Mouse (Mus musculus) bone marrow, adult 2 months (tissue): Measurements from ENCODE around the gene Hira. TPM values are rescaled to one million over a fixed set of nuclear protein-coding genes. Genes with fewer than 3 reads are reported as not detected.
"Not testable (repeated sequence)": the region's sequence is repeated elsewhere in the genome, so short reads cannot be mapped to it uniquely, and the experiment has no call there.

Experiments
- H3K27ac ChIP-seq: fragments of 200-500 bp; 2 replicates; pipeline ENCODE4 v1.5.1; 2012; ENCODE audit warnings: low read depth, mild to moderate bottlenecking, control low read depth, inconsistent platforms, low read length; ENCODE audit not compliant: control insufficient read depth, poor library complexity, insufficient read depth
- H3K4me1 ChIP-seq: fragments of 200-500 bp; 2 replicates; pipeline ENCODE4 v1.6.1; 2011; ENCODE audit warnings: low read length; ENCODE audit not compliant: control insufficient read depth, insufficient read depth
- H3K4me3 ChIP-seq: fragments of 200-500 bp; replicated peaks from 2 replicates; pipeline ENCODE3; 2011; ENCODE audit warnings: mild to moderate bottlenecking, low read depth, low read length, control low read depth; ENCODE audit not compliant: control insufficient read depth
- CTCF ChIP-seq: fragments of 200-500 bp; IDR thresholded peaks from 2 replicates; pipeline ENCODE4 v1.5.1; 2011; ENCODE audit warnings: low read length, control low read depth; ENCODE audit not compliant: control insufficient read depth, insufficient read depth
- POLR2A ChIP-seq: fragments of 200-500 bp; IDR thresholded peaks from 2 replicates; pipeline ENCODE4 v1.6.1; 2011; ENCODE audit warnings: low read depth, mild to moderate bottlenecking, control low read depth, low read length, borderline replicate concordance; ENCODE audit not compliant: control insufficient read depth
- WGBS: fragments of 180-500 bp; shearing (Covaris S2); methylation state at CpG from one replicate; pipeline ENCODE4 v1.1.7; 2018; 5-methylcytosine and 5-hydroxymethylcytosine counted together
- polyA plus RNA-seq: library from polyadenylated mRNA; stranded (reverse); fragments of >200 nt; gene quantifications from 2 replicates; pipeline ENCODE4 v1.2.4, GENCODE M21; 2011; ENCODE audit warnings: low replicate concordance; ENCODE audit not compliant: missing spikeins, insufficient read depth, insufficient read length

Gene Hira
- polyA plus RNA-seq, 1 experiment: 30.9 TPM

DNA sequence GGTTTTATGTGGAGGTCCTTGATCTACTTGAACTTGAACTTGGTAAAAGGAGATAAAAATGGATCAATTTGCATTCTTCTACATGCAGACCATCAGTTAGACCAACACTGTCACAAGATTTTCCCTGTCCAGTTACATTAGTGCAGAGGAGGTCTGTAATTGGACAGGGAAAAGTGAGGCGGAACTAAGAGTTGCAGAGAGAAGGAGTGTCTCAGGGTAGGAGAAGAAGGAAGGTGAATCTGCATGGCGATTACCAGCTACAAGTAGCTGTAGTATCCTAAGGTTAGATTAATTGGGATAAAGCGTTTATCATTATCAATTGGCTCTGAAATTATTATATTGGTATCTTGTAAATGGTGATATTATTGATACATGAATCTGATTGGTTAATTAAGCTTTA lies 109.5 kb downstream of the Hira start:
- WGBS: 84% methylated on average over 3 of the region's 3 CpGs

DNA sequence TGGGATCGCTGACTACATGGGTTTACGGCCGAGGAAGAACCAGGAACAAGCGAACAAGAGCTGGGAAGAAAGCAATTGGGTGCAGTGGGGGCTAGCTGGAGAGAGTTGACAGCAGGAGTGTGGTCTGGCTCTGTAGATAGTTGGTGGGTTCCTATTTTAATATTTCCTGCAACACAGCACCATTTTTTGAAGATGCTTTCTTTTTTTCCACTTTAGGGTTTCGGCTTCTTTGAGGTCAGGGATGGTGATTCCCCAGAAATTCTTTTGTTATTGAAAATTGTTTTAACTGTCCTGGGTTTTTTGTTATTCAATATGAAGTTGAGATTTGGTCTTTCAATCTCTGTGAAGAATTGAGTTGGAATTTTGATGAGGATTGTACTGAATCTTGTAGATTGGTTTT lies 110.0 kb downstream of the Hira start:
- TF ChIP-seq POLR2A (no peak), CTCF (no peak)
- H3K4me1 ChIP-seq: no peaks in the 10 kb centered on the region
- WGBS: 81% methylated on average over 5 of the region's 5 CpGs

More for the DNA sequence above, 109.5 kb downstream of the Hira start:
- H3K27ac ChIP-seq: no peak overlapping the region
- TF ChIP-seq CTCF (no peak), POLR2A (no peak)
- no peaks in the 10 kb centered on the region for H3K4me1 ChIP-seq
- no peak overlapping the region for H3K4me3 ChIP-seq

DNA sequence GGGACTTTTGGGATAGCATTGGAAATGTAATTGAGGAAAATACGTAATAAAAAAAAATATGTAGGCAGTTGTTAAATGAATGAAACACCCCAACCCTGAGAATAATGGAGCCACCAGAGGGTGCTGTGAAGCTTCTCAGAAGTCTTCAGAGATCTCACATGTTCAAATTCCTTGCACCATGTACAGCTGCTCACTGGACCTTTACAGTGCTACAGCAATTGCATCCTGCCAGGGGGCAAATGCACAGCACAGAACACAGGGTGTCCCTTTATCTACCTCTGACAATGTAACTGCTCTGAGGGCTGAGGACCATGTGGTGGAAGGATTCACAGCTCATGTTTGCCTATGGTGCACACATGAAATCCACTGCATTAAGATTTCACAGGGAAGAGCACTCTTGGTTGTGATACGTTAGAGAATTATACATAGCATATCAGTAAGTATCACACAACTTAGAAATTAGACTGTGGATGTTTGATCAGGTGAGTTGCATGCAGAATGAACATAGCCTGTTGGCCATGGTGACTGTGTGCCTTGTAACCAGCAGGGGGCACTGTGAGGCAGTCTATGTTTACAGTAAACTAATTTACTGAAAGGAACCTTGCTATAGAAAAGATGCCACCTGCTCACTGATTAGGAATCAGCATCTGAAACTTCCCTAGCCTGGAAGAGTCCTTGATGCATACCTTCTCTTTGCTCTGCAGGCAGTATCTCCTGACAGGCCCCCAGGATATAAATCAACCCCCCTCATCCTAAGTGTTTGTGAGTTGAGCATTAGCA lies 126.0 kb downstream of the Hira start:
- H3K4me1 ChIP-seq, H3K4me3 ChIP-seq, H3K27ac ChIP-seq: not testable (repeated sequence)
- WGBS: 32% methylated on average over 2 of the region's 2 CpGs
- peak; percentile 57; the same call in 1 of the 2 replicates for TF ChIP-seq CTCF

More for the DNA sequence above, 110.0 kb downstream of the Hira start:
- Histone ChIP-seq H3K27ac (no peak overlapping the region), H3K4me3 (no peak overlapping the region)

DNA sequence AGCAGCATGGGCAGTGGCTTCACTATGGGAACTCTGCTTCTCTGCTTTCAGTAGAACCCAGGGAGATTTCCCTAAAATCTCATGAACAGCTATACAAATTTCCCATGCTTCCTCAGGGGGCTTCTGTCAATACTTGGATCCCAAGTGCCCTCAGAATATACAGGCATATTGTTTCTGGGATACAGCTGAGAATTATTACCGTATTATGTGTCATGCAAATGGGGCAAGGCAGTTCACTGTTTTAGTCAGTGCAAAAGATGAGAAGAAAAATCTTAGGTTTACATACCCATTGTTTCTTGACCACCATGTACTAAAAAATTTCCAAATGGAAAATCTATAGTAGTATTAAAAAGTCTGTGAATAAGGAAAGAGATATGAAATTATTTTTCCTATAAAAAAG lies 126.9 kb downstream of the Hira start:
- H3K27ac ChIP-seq: no peak overlapping the region; the same call in 1 of the 2 replicates
- 78% methylated on average over 1 of the region's 1 CpGs for WGBS
- TF ChIP-seq CTCF (no peak), POLR2A (no peak)
- no peaks in the 10 kb centered on the region for H3K4me1 ChIP-seq
- H3K4me3 ChIP-seq: no peak overlapping the region

DNA sequence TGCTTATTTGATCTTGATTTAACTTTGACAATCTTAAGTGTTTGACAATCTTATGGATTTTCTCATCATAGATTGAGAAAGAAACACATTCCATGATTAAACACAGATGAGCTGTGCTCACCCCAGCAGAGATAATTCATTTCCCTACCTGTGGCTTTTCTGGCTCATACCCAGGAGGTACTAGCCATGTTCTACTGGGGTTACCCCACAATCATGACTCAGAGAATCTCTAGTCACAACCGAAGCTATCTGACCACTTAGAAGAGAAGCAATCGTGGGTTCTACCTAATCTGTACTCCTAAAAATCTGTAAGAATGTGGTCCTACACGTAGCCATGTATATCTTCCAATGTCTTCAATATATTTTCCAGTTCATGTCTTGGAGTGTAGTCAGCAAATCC lies 128.5 kb downstream of the Hira start:
- TF ChIP-seq POLR2A (no peak), CTCF (no peak)
- Histone ChIP-seq H3K4me3 (no peak overlapping the region), H3K4me1 (no peaks in the 10 kb centered on the region), H3K27ac (no peak overlapping the region)
- WGBS: 46% methylated on average over 3 of the region's 3 CpGs

DNA sequence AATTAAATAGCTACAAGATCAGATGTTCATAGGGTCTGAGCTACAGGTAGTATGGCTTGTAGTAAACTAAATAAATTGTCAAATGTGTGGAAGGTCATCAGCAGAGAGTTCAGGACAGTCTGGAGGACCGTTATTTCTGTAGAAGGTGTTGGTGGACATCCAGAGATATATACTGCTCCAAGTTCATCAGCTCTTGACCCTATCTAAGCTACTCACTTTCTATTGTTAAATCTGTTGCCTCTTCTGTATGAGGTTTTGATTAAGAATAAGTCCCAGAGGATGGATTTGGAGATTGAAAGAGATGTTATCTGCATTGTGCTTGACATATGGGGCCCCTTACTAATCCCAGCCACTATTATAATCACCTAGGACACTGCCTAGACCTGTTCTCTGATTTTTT lies 129.9 kb downstream of the Hira start:
- Histone ChIP-seq H3K4me3 (no peak overlapping the region), H3K27ac (no peak overlapping the region), H3K4me1 (no peaks in the 10 kb centered on the region; the same call in 1 of the 2 replicates)
- WGBS: 71% methylated on average over 1 of the region's 1 CpGs
- no peak for TF ChIP-seq POLR2A
- no peak for TF ChIP-seq CTCF

DNA sequence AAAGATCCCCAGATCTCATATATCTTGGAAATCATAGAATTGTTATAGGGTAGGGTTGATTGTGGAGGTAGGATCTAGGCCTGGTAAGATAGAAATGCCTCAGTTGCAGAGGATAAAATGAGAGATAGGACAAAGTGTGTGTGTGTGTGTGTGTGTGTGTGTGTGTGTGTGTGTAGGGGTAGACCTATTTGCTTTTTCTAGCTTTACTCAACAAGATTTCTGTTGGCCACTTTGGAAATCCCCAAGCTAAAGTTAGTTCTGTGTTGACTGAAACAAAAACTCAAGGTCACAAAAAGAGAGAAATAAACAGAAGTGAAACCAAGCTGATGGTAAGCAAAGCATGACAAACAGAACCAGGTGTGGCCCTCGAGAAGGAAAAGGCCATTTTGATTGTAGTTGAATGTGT lies 130.4 kb downstream of the Hira start:
- H3K4me1 ChIP-seq, H3K4me3 ChIP-seq, H3K27ac ChIP-seq: not testable (repeated sequence)
- 34% methylated on average over 1 of the region's 1 CpGs for WGBS

DNA sequence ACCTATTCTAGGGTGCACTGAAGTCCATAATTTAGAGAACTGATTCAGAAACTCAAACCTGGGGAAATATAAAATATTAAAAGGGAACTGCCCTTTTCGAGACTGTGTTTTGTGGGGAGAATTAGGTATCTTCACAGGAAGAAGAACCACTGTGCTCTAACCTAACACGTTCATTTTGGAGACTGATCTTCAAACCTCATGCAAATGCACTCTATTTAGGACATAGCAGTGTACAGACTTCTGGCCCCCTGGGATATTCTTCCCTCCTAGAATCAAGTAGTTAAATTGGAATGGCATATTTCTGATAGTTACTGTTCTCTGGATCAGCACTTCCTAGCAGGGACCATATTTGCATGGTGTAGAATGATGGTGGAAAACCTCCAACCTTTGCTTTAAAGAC lies 133.9 kb downstream of the Hira start:
- H3K27ac ChIP-seq: no peak overlapping the region
- 42% methylated on average over 2 of the region's 2 CpGs for WGBS
- TF ChIP-seq POLR2A (no peak), CTCF (no peak)
- H3K4me1 ChIP-seq: no peaks in the 10 kb centered on the region; the same call in 1 of the 2 replicates
- H3K4me3 ChIP-seq: no peak overlapping the region

DNA sequence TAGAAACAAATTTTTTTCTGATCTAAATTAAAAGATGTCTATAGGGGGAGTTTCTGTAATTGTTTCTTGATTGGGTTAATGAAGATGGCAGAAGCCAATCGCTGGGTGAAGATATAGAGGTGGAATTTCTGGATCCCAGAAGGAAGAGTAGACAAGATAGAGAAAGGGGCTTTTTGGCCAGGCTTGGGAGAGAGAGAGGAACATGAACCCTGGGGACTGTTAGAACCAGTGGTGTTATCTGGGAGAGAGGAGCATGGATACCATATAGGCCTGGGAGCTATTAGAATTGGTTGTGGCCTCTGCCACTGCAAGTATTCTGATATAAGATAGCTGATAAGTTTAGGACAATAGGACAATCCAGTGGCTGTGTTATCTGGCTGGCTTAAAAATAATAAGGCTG lies 136.7 kb downstream of the Hira start:
- Histone ChIP-seq H3K4me3 (no peak overlapping the region), H3K27ac (no peak overlapping the region), H3K4me1 (no peaks in the 10 kb centered on the region; the same call in 1 of the 2 replicates)
- TF ChIP-seq POLR2A (no peak), CTCF (no peak)
- 71% methylated on average over 1 of the region's 1 CpGs for WGBS
